Mouse (Mus musculus): ENCODE results near the gene Ush1c. TPM values are rescaled to one million over a fixed set of nuclear protein-coding genes. Genes with fewer than 3 reads are reported as not detected.
"Not testable (repeated sequence)": the region's sequence is repeated elsewhere in the genome, so short reads cannot be mapped to it uniquely, and the experiment has no call there.

The Ush1c gene
- polyA plus RNA-seq, 1 experiment = not detected

GRCm38 (mm10) chr7:46195356-46195755 lies 42.9 kb downstream of the Ush1c start:
- Histone ChIP-seq H3K4me1 (ENCODE audit: control insufficient read depth, insufficient read depth, low read length) (no peaks in the 10 kb centered on the region), H3K4me3 (ENCODE audit: insufficient read depth, low read depth, low read length) (no peak overlapping the region), H3K27ac (ENCODE audit: insufficient read depth, low read depth, low read length) (no peak overlapping the region)
- no peak for TF ChIP-seq CTCF (IDR thresholded peaks at IDR 0.05; ENCODE audit: insufficient read depth, low read depth, low read length)
- TF ChIP-seq POLR2A (IDR thresholded peaks at IDR 0.05; ENCODE audit: insufficient read depth, low read depth, low read length) = no peak
- WGBS = 90% methylated on average over 5 of the region's 5 CpGs

- Histone ChIP-seq H3K4me1 (ENCODE audit: control insufficient read depth, insufficient read depth, low read length) (peaks cover 2% of the 10 kb centered on the region; the same call in 1 of the 2 replicates), H3K4me3 (ENCODE audit: insufficient read depth, low read depth, low read length) (no peak overlapping the region), H3K27ac (ENCODE audit: insufficient read depth, low read depth, low read length) (no peak overlapping the region)
- no peak for TF ChIP-seq POLR2A (IDR thresholded peaks at IDR 0.05; ENCODE audit: insufficient read depth, low read depth, low read length)
- no peak for TF ChIP-seq CTCF (IDR thresholded peaks at IDR 0.05; ENCODE audit: insufficient read depth, low read depth, low read length)
Measured at GRCm38 (mm10) chr7:46184232-46184631, 54.1 kb downstream of the Ush1c start.

GRCm38 (mm10) chr7:46181590-46181989 lies 56.7 kb downstream of the Ush1c start:
- Histone ChIP-seq H3K27ac (ENCODE audit: insufficient read depth, low read depth, low read length) (no peak overlapping the region), H3K4me1 (ENCODE audit: control insufficient read depth, insufficient read depth, low read length) (peaks cover 10% of the 10 kb centered on the region; the same call in 1 of the 2 replicates), H3K4me3 (ENCODE audit: insufficient read depth, low read depth, low read length) (no peak overlapping the region)
- 2% methylated on average over 3 of the region's 3 CpGs for WGBS
- TF ChIP-seq POLR2A (IDR thresholded peaks at IDR 0.05; ENCODE audit: insufficient read depth, low read depth, low read length) (no peak), CTCF (IDR thresholded peaks at IDR 0.05; ENCODE audit: insufficient read depth, low read depth, low read length) (no peak)

GRCm38 (mm10) chr7:46179431-46180275 lies 58.6 kb downstream of the Ush1c start, which contains the start of gene Abcc8:
Gene Abcc8 (minus strand): TSS chr7:46180033.
- 1% methylated on average over 73 of the region's 75 CpGs for WGBS

GRCm38 (mm10) chr7:46168980-46169379 lies 69.3 kb downstream of the Ush1c start:
- H3K27ac ChIP-seq (ENCODE audit: insufficient read depth, low read depth, low read length); H3K4me1 ChIP-seq (ENCODE audit: control insufficient read depth, insufficient read depth, low read length); H3K4me3 ChIP-seq (ENCODE audit: insufficient read depth, low read depth, low read length): not testable (repeated sequence)
- WGBS = 93% methylated on average over 1 of the region's 1 CpGs

More at GRCm38 (mm10) chr7:46179431-46180275, 58.6 kb downstream of the Ush1c start, which contains the start of gene Abcc8:
- Histone ChIP-seq H3K4me1 (ENCODE audit: control insufficient read depth, insufficient read depth, low read length) (peaks cover 10% of the 10 kb centered on the region; the same call in 1 of the 2 replicates), H3K27ac (ENCODE audit: insufficient read depth, low read depth, low read length) (no peak within 1 kb of the TSS), H3K4me3 (ENCODE audit: insufficient read depth, low read depth, low read length) (peak within 1 kb of the TSS; percentile 60)
- TF ChIP-seq CTCF (IDR thresholded peaks at IDR 0.05; ENCODE audit: insufficient read depth, low read depth, low read length) = no peak
- TF ChIP-seq POLR2A (IDR thresholded peaks at IDR 0.05; ENCODE audit: insufficient read depth, low read depth, low read length) = peak; percentile 32; the same call in 1 of the 2 replicates

- WGBS = 88% methylated on average over 6 of the region's 6 CpGs
- Histone ChIP-seq H3K4me3 (ENCODE audit: insufficient read depth, low read depth, low read length) (no peak overlapping the region), H3K27ac (ENCODE audit: insufficient read depth, low read depth, low read length) (no peak overlapping the region), H3K4me1 (ENCODE audit: control insufficient read depth, insufficient read depth, low read length) (no peaks in the 10 kb centered on the region)
- no peak for TF ChIP-seq POLR2A (IDR thresholded peaks at IDR 0.05; ENCODE audit: insufficient read depth, low read depth, low read length)
- no peak for TF ChIP-seq CTCF (IDR thresholded peaks at IDR 0.05; ENCODE audit: insufficient read depth, low read depth, low read length)
Measured at GRCm38 (mm10) chr7:46168402-46168801, 69.9 kb downstream of the Ush1c start.

- Histone ChIP-seq H3K4me3 (ENCODE audit: insufficient read depth, low read depth, low read length) (no peak overlapping the region), H3K4me1 (ENCODE audit: control insufficient read depth, insufficient read depth, low read length) (no peaks in the 10 kb centered on the region), H3K27ac (ENCODE audit: insufficient read depth, low read depth, low read length) (no peak overlapping the region)
- no peak for TF ChIP-seq CTCF (IDR thresholded peaks at IDR 0.05; ENCODE audit: insufficient read depth, low read depth, low read length)
- no peak for TF ChIP-seq POLR2A (IDR thresholded peaks at IDR 0.05; ENCODE audit: insufficient read depth, low read depth, low read length)
- whole genome bisulfite sequencing = 91% methylated on average over 7 of the region's 7 CpGs
Measured at GRCm38 (mm10) chr7:46167901-46168300, 70.4 kb downstream of the Ush1c start.

GRCm38 (mm10) chr7:46165876-46166275 lies 72.4 kb downstream of the Ush1c start:
- Histone ChIP-seq H3K4me3 (ENCODE audit: insufficient read depth, low read depth, low read length) (no peak overlapping the region), H3K4me1 (ENCODE audit: control insufficient read depth, insufficient read depth, low read length) (peaks cover 9% of the 10 kb centered on the region), H3K27ac (ENCODE audit: insufficient read depth, low read depth, low read length) (no peak overlapping the region)
- 94% methylated on average over 11 of the region's 11 CpGs for WGBS
- TF ChIP-seq CTCF (IDR thresholded peaks at IDR 0.05; ENCODE audit: insufficient read depth, low read depth, low read length) = no peak
- no peak for TF ChIP-seq POLR2A (IDR thresholded peaks at IDR 0.05; ENCODE audit: insufficient read depth, low read depth, low read length)

GRCm38 (mm10) chr7:46162731-46163130 lies 75.6 kb downstream of the Ush1c start:
- no peak for TF ChIP-seq POLR2A (IDR thresholded peaks at IDR 0.05; ENCODE audit: insufficient read depth, low read depth, low read length)
- no peak for TF ChIP-seq CTCF (IDR thresholded peaks at IDR 0.05; ENCODE audit: insufficient read depth, low read depth, low read length)
- no peak overlapping the region for H3K27ac ChIP-seq (ENCODE audit: insufficient read depth, low read depth, low read length)
- no peak overlapping the region for H3K4me3 ChIP-seq (ENCODE audit: insufficient read depth, low read depth, low read length)
- peaks cover 15% of the 10 kb centered on the region for H3K4me1 ChIP-seq (ENCODE audit: control insufficient read depth, insufficient read depth, low read length)
- WGBS = 84% methylated on average over 5 of the region's 5 CpGs
